Mouse (Mus musculus) testis, adult 2 months (tissue): Measurements from ENCODE around the gene Crct1. TPM values are rescaled to one million over a fixed set of nuclear protein-coding genes. Genes with fewer than 3 reads are reported as not detected.

Experiments
- H3K27ac ChIP-seq: fragments of 200-500 bp; 2 replicates; pipeline ENCODE4 v1.5.1; 2012; ENCODE audit warnings: low read depth, low read length; ENCODE audit not compliant: control insufficient read depth, insufficient read depth
- H3K27me3 ChIP-seq: fragments of 200-500 bp; 2 replicates; pipeline ENCODE4 v1.6.1; 2012; ENCODE audit warnings: mild to moderate bottlenecking, low read length, moderate library complexity; ENCODE audit not compliant: control insufficient read depth, insufficient read depth
- H3K36me3 ChIP-seq: fragments of 200-500 bp; 2 replicates; pipeline ENCODE4 v1.6.1; 2012; ENCODE audit warnings: mild to moderate bottlenecking, low read length; ENCODE audit not compliant: control insufficient read depth, insufficient read depth
- H3K4me1 ChIP-seq: fragments of 200-500 bp; 2 replicates; pipeline ENCODE4 v1.6.1; 2012; ENCODE audit warnings: low read length; ENCODE audit not compliant: control insufficient read depth, insufficient read depth
- H3K4me3 ChIP-seq: fragments of 200-500 bp; 2 replicates; pipeline ENCODE4 v1.5.1; 2012; ENCODE audit warnings: low read depth, mild to moderate bottlenecking, low read length, moderate library complexity, mixed read lengths; ENCODE audit not compliant: control insufficient read depth
- CTCF ChIP-seq: fragments of 200-500 bp; IDR thresholded peaks from 2 replicates; pipeline ENCODE4 v1.5.1; 2012; ENCODE audit warnings: low read depth, mild to moderate bottlenecking, inconsistent platforms, low read length, moderate library complexity; ENCODE audit not compliant: control insufficient read depth, insufficient read depth, insufficient replicate concordance
- POLR2A ChIP-seq: fragments of 200-500 bp; IDR thresholded peaks from 2 replicates; pipeline ENCODE4 v1.6.1; 2012; ENCODE audit warnings: low read depth, mild to moderate bottlenecking, inconsistent platforms, low read length, moderate library complexity; ENCODE audit not compliant: control insufficient read depth
- polyA plus RNA-seq: library from polyadenylated mRNA; depleted of rRNA; stranded (reverse); fragments of >200 nt; gene quantifications from 2 replicates; pipeline ENCODE4 v1.2.3, GENCODE M21; 2012; rRNA removed

The Crct1 gene
- polyA plus RNA-seq = not detected in 2 replicates

DNA sequence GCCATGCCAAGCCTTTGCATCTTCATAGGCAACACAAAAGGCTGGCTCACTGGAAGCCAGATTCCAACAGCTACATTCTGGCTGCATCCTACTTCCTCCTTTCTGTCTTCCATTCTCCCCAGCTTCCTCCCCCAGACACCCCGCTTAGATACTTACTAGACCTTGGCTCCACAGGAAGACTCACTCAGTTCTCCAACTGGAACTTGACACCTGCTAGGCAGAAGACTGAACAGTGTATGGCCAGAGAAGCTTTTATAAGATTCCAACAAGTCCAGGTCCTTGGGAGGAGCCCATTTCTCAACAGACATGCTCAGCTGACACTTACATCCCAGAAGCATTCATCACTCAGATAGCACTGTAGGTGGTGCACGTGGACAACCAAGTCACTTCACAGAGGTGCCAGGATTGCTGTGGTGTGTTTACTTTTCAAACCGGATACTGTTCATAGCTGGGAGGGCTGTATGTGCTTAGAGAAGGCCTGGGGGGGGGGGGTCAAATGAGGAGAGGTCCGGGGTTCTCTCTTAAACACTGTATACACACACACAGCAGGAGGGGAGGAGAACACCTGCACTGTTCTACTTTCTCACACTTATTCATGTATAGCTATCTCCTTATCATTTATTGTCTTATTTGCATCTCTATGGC lies at the start of gene Crct1:
Crct1 (minus strand) TSS at position 228 of the 645 bp plus-strand sequence.
- H3K27ac ChIP-seq = no peak within 1 kb of the TSS
- no peak for TF ChIP-seq POLR2A
- no peak for TF ChIP-seq CTCF
- peak within 1 kb of the TSS; percentile 41 for H3K4me3 ChIP-seq
- H3K4me1 ChIP-seq = peaks cover 4% of the 10 kb centered on the region
- H3K36me3 ChIP-seq = no peaks in the 10 kb centered on the region
- peaks cover 5% of the 10 kb centered on the region; the same call in 1 of the 2 replicates for H3K27me3 ChIP-seq

GRCm38 (mm10) chr3:93052826-93053474 lies 37.5 kb upstream of the Crct1 start:
- TF ChIP-seq CTCF = peak; percentile 24; the same call in 1 of the 2 replicates
- no peak for TF ChIP-seq POLR2A
- no peaks in the 10 kb centered on the region for H3K4me1 ChIP-seq
- no peaks in the 10 kb centered on the region for H3K27me3 ChIP-seq
- no peak overlapping the region for H3K27ac ChIP-seq
- H3K4me3 ChIP-seq = no peak overlapping the region
- H3K36me3 ChIP-seq = no peaks in the 10 kb centered on the region

- H3K36me3 ChIP-seq = no peaks in the 10 kb centered on the region
- TF ChIP-seq CTCF = no peak
- no peak for TF ChIP-seq POLR2A
- H3K4me3 ChIP-seq = no peak overlapping the region
- no peak overlapping the region for H3K27ac ChIP-seq
- no peaks in the 10 kb centered on the region for H3K27me3 ChIP-seq
- no peaks in the 10 kb centered on the region for H3K4me1 ChIP-seq
Measured at GRCm38 (mm10) chr3:93050182-93050581, 34.7 kb upstream of the Crct1 start.

DNA sequence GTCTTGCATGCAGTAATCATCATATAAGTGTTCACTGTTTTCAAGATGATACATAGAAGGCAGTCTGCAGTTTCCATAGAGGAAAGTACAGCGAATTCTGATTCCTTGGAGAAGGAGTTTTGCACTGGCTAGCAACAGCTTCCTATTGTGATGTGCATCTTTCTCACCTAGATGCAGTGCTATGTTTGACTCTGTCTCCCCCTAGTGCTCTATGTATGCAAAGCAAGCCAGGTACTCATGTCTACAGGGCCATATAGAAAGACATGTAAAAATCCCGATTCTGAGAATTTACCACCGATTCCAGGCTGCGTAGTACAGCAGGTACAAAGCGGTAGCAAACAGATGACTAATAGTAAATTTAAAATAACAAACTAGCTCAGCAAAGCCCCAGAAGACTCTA lies 16.0 kb upstream of the Crct1 start:
- Histone ChIP-seq H3K27ac (no peak overlapping the region), H3K36me3 (no peaks in the 10 kb centered on the region), H3K27me3 (no peaks in the 10 kb centered on the region), H3K4me3 (no peak overlapping the region), H3K4me1 (no peaks in the 10 kb centered on the region)
- peak; percentile 9; the same call in 1 of the 2 replicates for TF ChIP-seq CTCF
- TF ChIP-seq POLR2A = no peak

DNA sequence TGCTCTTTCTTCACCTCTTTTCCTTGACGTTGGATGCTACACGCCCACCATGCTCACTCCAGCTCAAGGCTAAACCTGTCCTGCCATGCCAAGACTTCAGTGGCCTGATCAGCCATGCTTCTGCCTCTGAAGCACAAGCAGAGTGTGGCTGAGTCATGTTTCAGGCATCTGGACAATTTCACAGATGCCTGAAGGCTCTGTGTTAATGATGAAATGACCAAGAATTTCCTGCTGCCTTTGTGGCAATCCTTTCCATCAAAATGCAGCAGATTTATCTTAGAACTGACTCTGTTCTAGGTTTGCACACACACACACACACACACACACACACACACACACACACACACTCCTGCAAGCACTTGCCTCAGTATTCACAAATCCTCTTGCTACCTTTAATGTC lies 10.0 kb upstream of the Crct1 start:
- no peak overlapping the region for H3K27ac ChIP-seq

GRCm38 (mm10) chr3:93023411-93024184 lies 8.1 kb upstream of the Crct1 start:
- Histone ChIP-seq H3K27ac (no peak overlapping the region), H3K36me3 (no peaks in the 10 kb centered on the region), H3K27me3 (no peaks in the 10 kb centered on the region), H3K4me3 (no peak overlapping the region), H3K4me1 (no peaks in the 10 kb centered on the region)
- TF ChIP-seq POLR2A (no peak), CTCF (no peak)

More for the DNA sequence above, 10.0 kb upstream of the Crct1 start:
- TF ChIP-seq CTCF (no peak), POLR2A (no peak)
- Histone ChIP-seq H3K4me1 (no peaks in the 10 kb centered on the region), H3K4me3 (no peak overlapping the region), H3K36me3 (no peaks in the 10 kb centered on the region), H3K27me3 (no peaks in the 10 kb centered on the region)

DNA sequence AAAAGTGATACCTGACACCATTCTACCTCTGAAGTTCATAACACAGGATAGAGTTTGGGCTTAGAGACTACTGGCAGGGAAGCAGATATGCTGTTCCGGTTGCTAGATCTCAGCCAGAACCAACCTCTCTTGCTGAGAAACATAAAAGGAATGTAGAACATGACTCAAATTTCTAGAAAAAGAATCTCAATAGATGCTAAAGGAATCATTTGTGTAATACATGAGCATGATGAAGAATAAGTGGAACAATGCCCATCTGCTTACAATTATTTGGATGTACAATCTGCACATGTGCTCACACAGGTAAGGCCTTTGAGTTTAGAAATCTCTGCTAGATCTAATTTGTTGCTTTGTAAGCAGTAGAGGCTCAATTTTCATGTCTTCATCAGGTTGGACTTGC lies 5.7 kb upstream of the Crct1 start:
- H3K27ac ChIP-seq = no peak overlapping the region
- H3K4me1 ChIP-seq = no peaks in the 10 kb centered on the region; the same call in 1 of the 2 replicates

More for the DNA sequence above, 5.7 kb upstream of the Crct1 start:
- Histone ChIP-seq H3K4me3 (no peak overlapping the region), H3K36me3 (no peaks in the 10 kb centered on the region), H3K27me3 (no peaks in the 10 kb centered on the region)
- no peak for TF ChIP-seq POLR2A
- no peak for TF ChIP-seq CTCF
